ENCODE assay signal across 29 mouse cellular contexts in the genomic region with DNA sequence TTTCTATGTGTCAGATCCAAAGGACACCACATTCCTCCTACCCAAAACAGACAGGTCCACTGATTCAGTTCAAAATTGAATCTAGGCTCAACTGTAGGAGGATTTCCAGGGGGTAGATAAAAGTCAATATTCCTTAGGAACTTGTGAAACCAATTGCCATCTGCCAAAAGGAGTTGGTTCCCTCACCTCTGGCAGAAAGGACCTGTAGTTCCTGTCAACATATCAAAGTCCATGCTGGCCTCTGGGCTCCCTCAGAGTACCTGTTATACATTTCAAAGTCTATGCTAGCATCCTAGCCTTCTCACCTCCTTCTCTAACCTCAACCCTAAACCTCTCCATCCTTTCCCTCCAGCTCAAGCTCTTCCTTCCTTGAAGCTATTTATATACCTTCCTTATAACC.
"Had no signal": no experiment of that assay in that cellular context is flagged by ENCODE, and none has a peak within 500 bp of the region (broad histone marks: within the 10 kb centered on the region; RNA-seq: fewer than 3 reads in every experiment).

No protein-coding gene starts in this region.

- H3K9ac ChIP-seq: embryonic facial prominence, embryonic 12.5 days; embryonic facial prominence, embryonic 13.5 days; embryonic facial prominence, embryonic 15.5 days; forebrain, embryonic 12.5 days; forebrain, embryonic 13.5 days; forebrain, embryonic 15.5 days; forebrain, postnatal 0 days had no signal

- H3K4me3 ChIP-seq: embryonic facial prominence, embryonic 10.5 days; embryonic facial prominence, embryonic 12.5 days; embryonic facial prominence, embryonic 13.5 days; embryonic facial prominence, embryonic 15.5 days; erythroblast, embryonic 14.5 days; forebrain, embryonic 10.5 days; forebrain, embryonic 12.5 days; forebrain, embryonic 13.5 days; forebrain, embryonic 15.5 days; gastrocnemius, adult 2 months; heart, adult 2 months had no signal

- H3K36me3 ChIP-seq: embryonic facial prominence, embryonic 10.5 days; embryonic facial prominence, embryonic 12.5 days; embryonic facial prominence, embryonic 13.5 days; embryonic facial prominence, embryonic 15.5 days; forebrain, embryonic 10.5 days; forebrain, embryonic 12.5 days; forebrain, embryonic 15.5 days had no signal

- H3K27me3 ChIP-seq: embryonic facial prominence, embryonic 12.5 days; embryonic facial prominence, embryonic 13.5 days; embryonic facial prominence, embryonic 15.5 days; forebrain, embryonic 12.5 days; forebrain, embryonic 13.5 days; forebrain, embryonic 15.5 days had no signal

- DNase-seq: cerebellum, adult 2 months; cerebellum, adult 8-10 months; cerebellum, adult 9-10 months; cerebellum, adult 9-11 months; cerebellum, postnatal 10 days; cerebellum, postnatal 14 days; cerebellum, postnatal 25 days; cerebellum, postnatal 36 days; embryo, embryonic 11 days; forebrain, postnatal 0 days; gastrocnemius, adult 2 months; gastrocnemius, postnatal 10 days; gastrocnemius, postnatal 14 days; gastrocnemius, postnatal 25 days; gastrocnemius, postnatal 36 days; heart, adult 11 months; heart, adult 18-20 months; heart, adult 2 months had no signal

- H3K4me1 ChIP-seq: embryonic facial prominence, embryonic 10.5 days; embryonic facial prominence, embryonic 12.5 days; embryonic facial prominence, embryonic 13.5 days; embryonic facial prominence, embryonic 15.5 days; forebrain, embryonic 10.5 days; forebrain, embryonic 12.5 days; forebrain, embryonic 13.5 days; forebrain, embryonic 15.5 days had no signal

- H3K9me3 ChIP-seq: embryonic facial prominence, embryonic 12.5 days; embryonic facial prominence, embryonic 15.5 days; forebrain, embryonic 13.5 days; forebrain, embryonic 15.5 days had no signal

- ATAC-seq: forebrain, embryonic 13.5 days; forebrain, embryonic 14.5 days; forebrain, embryonic 15.5 days; forebrain, embryonic 16.5 days; forebrain, postnatal 0 days had no signal

- H3K4me2 ChIP-seq: embryonic facial prominence, embryonic 12.5 days; embryonic facial prominence, embryonic 13.5 days; embryonic facial prominence, embryonic 15.5 days; forebrain, embryonic 12.5 days; forebrain, embryonic 13.5 days; forebrain, embryonic 15.5 days had no signal

- H3K27ac ChIP-seq: embryonic facial prominence, embryonic 10.5 days; embryonic facial prominence, embryonic 12.5 days; embryonic facial prominence, embryonic 13.5 days; embryonic facial prominence, embryonic 15.5 days; forebrain, embryonic 10.5 days; forebrain, embryonic 12.5 days; forebrain, embryonic 13.5 days; forebrain, embryonic 15.5 days; gastrocnemius, adult 2 months; heart, adult 2 months had no signal
